Mouse (Mus musculus): Measurements from ENCODE around the gene Gnat1.

Gene Gnat1

DNA sequence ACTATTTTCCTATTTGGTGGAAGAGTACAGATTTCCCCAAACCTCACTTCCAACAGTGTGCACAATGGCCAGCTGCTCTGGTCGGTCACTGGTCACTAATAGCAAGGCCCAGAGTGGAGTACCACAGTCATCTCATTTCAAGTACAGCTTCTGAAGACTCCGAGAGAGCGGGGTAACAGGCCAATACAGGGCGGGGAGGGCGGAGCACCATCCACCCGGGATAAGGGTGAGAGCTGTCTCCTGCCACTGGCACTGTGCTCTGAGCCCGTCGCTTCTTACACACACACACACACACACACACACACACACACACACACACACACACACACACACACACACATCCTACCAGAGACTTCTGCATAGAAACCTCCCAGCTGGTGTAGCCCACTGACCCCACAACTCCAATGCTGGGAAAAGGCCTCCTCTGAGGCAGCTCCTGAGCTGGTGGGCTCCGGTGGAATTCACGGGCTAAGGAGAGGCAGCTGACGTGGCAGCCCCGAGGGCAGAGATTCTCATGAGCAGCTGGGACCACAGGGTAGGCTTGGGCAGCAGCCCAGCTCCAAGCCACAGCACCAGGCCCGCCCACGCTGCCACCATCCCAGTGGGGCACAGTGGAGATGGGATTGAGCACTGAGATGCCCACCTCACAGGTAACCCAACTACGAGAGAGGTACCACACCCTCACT, 53.2 kb downstream of the Gnat1 start:
- no peak for DNase-seq (ENCODE audit: low spot score in 2 of 2)

- no peak for DNase-seq (ENCODE audit: low spot score in 2 of 2)
These were observed 54.0 kb downstream of the Gnat1 start for GRCm38 (mm10) chr9:107625351-107626128.

- DNase-seq (ENCODE audit: low spot score in 2 of 2), result no peak
These were observed 54.6 kb downstream of the Gnat1 start for GRCm38 (mm10) chr9:107624951-107625350.

DNA sequence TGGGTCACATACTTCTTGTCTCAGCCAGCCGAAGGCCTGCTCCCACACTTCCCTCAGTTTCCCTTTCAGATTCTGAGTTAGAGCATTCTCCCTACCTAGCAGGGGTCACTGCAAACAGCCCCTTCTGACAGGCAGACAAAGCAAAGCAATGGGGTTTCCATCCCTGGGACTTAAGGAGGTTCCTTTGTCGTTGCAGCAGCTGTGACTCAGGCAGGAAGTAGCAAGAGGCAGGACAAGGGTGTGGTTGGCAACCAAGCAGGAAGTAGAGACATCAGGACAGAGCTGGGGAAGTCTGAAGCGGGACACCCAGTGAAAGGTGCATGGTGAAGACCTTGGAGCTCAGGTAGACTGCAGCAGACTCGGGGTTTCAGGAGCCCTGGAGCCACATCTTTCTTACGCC, 55.0 kb downstream of the Gnat1 start:
- DNase-seq (ENCODE audit: low spot score in 2 of 2), result no peak

Data from spleen, postnatal 10 days (tissue).